Mouse (Mus musculus) embryo, embryonic 10 days (tissue): ENCODE measurements around the gene Fdxacb1.

ENCODE experiments used
- DNase-seq: peaks from one replicate; pipeline ENCODE4 v3.0.0-alpha.2; 2015; ENCODE audit warnings: low spot score

The Fdxacb1 gene

GRCm38 (mm10) chr9:50746214-50746677, 21.8 kb upstream of the Fdxacb1 start, which contains the start of gene 2310030G06Rik:
2310030G06Rik (minus strand) TSS chr9:50746536.
- peak; percentile 70 for DNase-seq

GRCm38 (mm10) chr9:50750706-50751105, 17.3 kb upstream of the Fdxacb1 start:
- no peak for DNase-seq

GRCm38 (mm10) chr9:50751323-50751722, 16.7 kb upstream of the Fdxacb1 start, which contains the start of gene Cryab:
Cryab (plus strand) TSS chr9:50751325.
- no peak for DNase-seq

GRCm38 (mm10) chr9:50752054-50752602, 15.9 kb upstream of the Fdxacb1 start, which contains the start of gene Hspb2:
Hspb2 (minus strand) TSS chr9:50752354.
- no peak for DNase-seq

- no peak for DNase-seq
Measured at GRCm38 (mm10) chr9:50752784-50753615, 15.0 kb upstream of the Fdxacb1 start.

- no peak for DNase-seq
Measured at GRCm38 (mm10) chr9:50753947-50754346, 14.1 kb upstream of the Fdxacb1 start.

GRCm38 (mm10) chr9:50756711-50757110, 11.3 kb upstream of the Fdxacb1 start:
- DNase-seq, result no peak

- no peak for DNase-seq
Measured at GRCm38 (mm10) chr9:50761520-50762243, 6.4 kb upstream of the Fdxacb1 start.

- peak; percentile 61 for DNase-seq
Measured at GRCm38 (mm10) chr9:50763331-50763730, 4.7 kb upstream of the Fdxacb1 start.

GRCm38 (mm10) chr9:50767531-50768106, 417 bp upstream of the Fdxacb1 start:
- DNase-seq, result no peak

GRCm38 (mm10) chr9:50770011-50770410, 2.0 kb downstream of the Fdxacb1 start:
- DNase-seq, result no peak

- no peak for DNase-seq
Measured at GRCm38 (mm10) chr9:50774026-50774462, 6.0 kb downstream of the Fdxacb1 start.

GRCm38 (mm10) chr9:50774991-50775612, 7.1 kb downstream of the Fdxacb1 start, which contains the start of the genes Alg9 and 1110032A03Rik:
Alg9 (plus strand) TSS chr9:50775019.
1110032A03Rik (minus strand) TSS chr9:50775520.
- peak; percentile 93 for DNase-seq

GRCm38 (mm10) chr9:50775662-50776126, 7.7 kb downstream of the Fdxacb1 start:
- DNase-seq, result peak; percentile 49

- no peak for DNase-seq
Measured at GRCm38 (mm10) chr9:50776162-50776760, 8.2 kb downstream of the Fdxacb1 start.

- peak; percentile 67 for DNase-seq
Measured at GRCm38 (mm10) chr9:50782155-50782554, 14.1 kb downstream of the Fdxacb1 start.

GRCm38 (mm10) chr9:50795266-50795665, 27.2 kb downstream of the Fdxacb1 start:
- DNase-seq, result no peak

- DNase-seq, result no peak
Measured at GRCm38 (mm10) chr9:50796776-50797175, 28.7 kb downstream of the Fdxacb1 start.

- no peak for DNase-seq
Measured at GRCm38 (mm10) chr9:50797641-50798040, 29.6 kb downstream of the Fdxacb1 start.

GRCm38 (mm10) chr9:50798368-50798767, 30.3 kb downstream of the Fdxacb1 start:
- DNase-seq, result no peak

- peak; percentile 82 for DNase-seq
Measured at GRCm38 (mm10) chr9:50800985-50801384, 32.9 kb downstream of the Fdxacb1 start.
